Mouse (Mus musculus): ENCODE data around the gene E2f4. TPM values are rescaled to one million over a fixed set of nuclear protein-coding genes. Genes with fewer than 3 reads are reported as not detected.

E2f4 gene
- 152 and 167 TPM in 2 replicates for polyA plus RNA-seq (2015; fragmentation: Nextera tagmentation; extraction: Ambion mirVana)

DNA sequence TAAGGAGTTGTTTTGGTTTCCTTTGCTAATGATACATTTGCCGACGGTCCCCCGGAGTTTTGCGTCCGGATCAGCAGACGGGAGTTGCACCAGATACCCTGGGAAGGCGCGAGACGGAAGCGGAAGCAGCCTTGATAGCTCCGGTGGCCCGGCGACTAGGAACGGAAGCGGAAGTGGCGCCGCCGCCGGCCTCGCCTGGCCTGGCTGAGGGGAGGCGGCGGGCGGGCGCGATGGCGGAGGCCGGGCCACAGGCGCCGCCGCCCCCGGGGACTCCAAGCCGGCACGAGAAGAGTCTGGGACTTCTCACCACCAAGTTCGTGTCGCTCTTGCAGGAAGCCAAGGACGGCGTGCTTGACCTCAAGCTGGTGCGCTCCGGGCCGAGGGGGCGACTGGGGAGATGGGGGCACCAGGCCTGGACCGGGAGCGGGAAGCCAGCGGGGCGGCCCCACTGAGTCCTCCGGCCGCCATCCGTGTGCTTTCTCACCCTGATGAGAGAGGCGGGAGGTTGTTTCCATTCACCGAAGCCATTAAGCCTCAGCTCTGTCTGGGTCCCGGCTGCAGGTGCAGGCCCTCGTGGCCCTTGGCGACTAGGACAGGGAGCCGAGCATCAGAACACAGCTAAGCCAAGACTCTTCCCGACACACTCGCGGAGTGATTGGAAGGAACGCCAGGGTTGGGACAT, at the start of gene E2f4:
Gene E2f4 (plus strand): TSS at position 153 of the 682 bp plus-strand sequence.

DNA sequence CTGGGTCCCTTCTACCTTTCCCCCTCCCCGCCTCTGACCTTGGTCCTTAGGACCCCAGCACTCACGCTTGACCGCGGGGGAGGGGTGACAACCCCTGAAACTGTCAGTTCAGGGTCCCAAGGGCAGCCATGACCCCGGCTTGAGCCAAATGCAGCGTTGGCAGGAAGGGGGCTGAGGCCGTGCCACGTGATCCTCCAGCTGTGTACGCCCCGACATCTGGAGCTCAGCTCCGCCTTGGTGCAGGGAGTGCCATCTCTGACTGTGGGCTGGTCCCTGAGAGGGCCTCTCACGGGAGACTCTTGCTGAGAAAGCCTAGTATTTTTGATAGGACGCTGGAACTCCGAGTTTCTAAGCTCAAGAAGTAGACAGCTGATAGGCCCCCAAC, 42.5 kb upstream of the E2f4 start, which contains the start of gene B3gnt9:
Gene B3gnt9 (minus strand): TSS at position 188 of the 385 bp plus-strand sequence.

GRCm38 (mm10) chr8:105264024-105264982, 33.2 kb upstream of the E2f4 start, which contains the start of the genes Tradd and Fbxl8:
TSS of gene Tradd (minus strand) at chr8:105264609.
TSS of gene Fbxl8 (plus strand) at chr8:105264648.

GRCm38 (mm10) chr8:105269461-105269947, 28.0 kb upstream of the E2f4 start, which contains the start of gene Hsf4:
TSS of gene Hsf4 (plus strand) at chr8:105269801.

GRCm38 (mm10) chr8:105275840-105276239, 21.6 kb upstream of the E2f4 start, which contains the start of gene Nol3:
TSS of gene Nol3 (plus strand) at chr8:105276140.

GRCm38 (mm10) chr8:105289805-105290460, 7.5 kb upstream of the E2f4 start, which contains the start of gene 4931428F04Rik:
TSS of gene 4931428F04Rik (minus strand) at chr8:105289864.

DNA sequence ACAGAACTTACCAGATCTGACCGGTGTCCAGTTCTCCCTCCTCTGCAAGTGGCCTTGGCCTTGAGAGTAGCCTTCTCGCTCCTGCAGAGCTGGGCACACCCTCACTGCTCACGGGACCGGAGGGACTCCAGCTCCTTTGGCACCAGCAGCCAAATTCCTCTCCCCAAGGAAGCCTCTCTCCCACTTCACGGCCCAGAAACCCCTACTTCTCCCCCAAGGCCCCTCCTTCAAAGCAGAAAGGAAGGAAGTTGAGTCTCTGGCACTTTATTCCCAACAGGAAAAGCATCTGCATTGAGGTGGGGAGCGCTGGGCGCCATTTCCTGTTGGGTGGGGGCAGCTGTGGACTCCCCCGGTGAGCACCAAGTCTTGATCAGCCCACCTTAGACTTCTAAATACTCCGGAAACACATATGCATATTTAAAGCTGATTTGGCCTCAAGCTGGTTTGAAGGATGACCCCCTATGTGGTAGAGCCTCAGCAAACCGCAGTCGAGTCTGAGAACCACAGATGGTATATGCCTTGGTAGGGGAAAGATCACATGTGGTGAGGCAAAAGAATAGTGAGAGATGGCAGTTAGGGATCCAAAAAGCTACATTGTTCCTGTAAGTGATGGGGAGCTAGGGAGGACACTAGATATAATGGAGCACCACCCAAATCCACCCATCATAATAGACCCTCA, 1.4 kb upstream of the E2f4 start, which contains the start of gene Exoc3l:
Gene Exoc3l (minus strand): TSS at position 207 of the 679 bp plus-strand sequence.

GRCm38 (mm10) chr8:105305211-105306145, 8.0 kb downstream of the E2f4 start, which contains the start of gene Elmo3:
TSS of gene Elmo3 (plus strand) at chr8:105305601.

GRCm38 (mm10) chr8:105326141-105326672, 28.7 kb downstream of the E2f4 start, which contains the start of the genes Lrrc29 and Tmem208:
TSS of gene Lrrc29 (minus strand) at chr8:105326278.
TSS of gene Tmem208 (plus strand) at chr8:105326354.

DNA sequence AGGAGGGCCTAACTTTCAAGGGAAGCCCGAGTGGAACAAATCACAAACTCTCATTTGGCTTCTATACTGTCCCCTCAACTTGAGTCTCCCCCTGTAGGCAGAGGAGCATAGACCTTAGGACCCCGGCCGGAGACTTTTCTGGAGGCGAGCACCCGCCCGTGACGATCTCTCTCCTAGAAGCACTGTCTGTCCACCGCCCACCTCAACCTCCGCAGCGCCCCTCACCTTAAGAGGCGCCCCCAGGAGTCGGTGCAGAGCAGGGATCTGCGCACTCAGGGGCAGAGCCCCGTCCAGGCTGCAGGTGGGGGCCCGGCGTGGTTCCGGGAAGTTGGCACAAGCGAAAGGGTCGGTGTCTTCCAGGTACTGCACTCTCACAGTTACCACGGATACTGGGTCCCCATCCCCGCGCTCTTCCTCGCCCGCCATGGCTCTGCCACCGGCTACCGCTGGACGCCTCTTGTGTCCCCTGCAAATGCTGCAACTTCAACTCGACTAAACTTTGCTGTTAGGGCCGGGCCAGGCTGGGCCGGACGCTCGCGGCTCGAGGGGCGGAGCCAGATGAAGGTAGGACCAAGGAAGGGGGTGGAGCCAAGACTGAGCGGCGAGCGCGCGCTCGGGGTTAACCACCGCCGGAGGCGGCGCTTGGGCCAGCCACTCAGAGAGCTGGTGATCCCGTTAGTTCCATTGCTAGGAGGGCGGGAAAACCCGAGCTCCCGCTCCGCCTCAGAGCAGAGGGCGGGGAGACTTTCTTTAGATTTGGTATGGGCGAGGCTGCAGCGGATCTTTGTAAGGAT, 50.2 kb downstream of the E2f4 start, which contains the start of gene Fhod1:
Gene Fhod1 (minus strand): TSS at position 526 of the 794 bp plus-strand sequence.

DNA sequence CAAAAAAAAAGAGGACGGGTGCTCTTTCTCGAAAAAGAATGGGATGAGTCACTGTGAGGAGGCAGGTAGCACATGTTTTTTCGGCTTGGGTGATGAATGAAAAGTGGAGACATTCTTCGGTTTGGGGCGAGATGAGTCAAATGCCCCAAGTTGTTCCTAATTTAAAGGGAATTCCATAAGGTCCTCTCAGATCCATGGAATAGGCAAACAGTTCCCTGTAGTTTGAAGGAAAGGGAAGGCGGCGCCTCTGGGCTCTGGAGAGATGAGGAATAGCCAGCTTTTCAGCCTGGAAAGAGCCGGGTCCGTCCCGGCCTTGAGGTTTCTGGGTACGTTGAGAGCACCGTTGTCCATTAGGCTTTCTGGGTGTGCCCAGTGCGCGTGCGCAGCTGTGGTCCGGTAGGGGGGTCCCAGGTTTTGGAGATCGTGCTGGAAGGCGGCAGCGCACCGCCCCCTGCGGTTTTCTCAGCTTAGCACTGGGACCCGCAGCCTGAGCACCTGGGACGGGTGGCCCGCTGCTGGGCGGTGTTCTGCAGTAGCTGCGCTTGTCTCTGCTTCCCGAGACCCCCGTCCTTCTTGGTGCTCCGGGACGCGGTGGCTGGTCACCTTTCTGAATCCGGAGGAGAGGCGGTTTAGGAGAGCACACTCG, 51.1 kb downstream of the E2f4 start, which contains the start of gene Slc9a5:
Gene Slc9a5 (plus strand): TSS at position 394 of the 646 bp plus-strand sequence.

MicroRNAs encoded within 50 kb of the gene (microRNA counts, 519-probe panel; counts per million panel counts)
- microRNA mmu-miR-328: 88.3 counts per million

Other genes starting within 250 kb of the E2f4 start
- gene Ces3a, start 249.1 kb upstream of the E2f4 start, polyA plus RNA-seq (2015; fragmentation: Nextera tagmentation; extraction: Ambion mirVana): 0.17 TPM in 1 of 2 replicates, not detected in the other
- gene Ces3b, start 213.9 kb upstream of the E2f4 start, polyA plus RNA-seq (2015; fragmentation: Nextera tagmentation; extraction: Ambion mirVana): not detected in 2 replicates
- gene Ces4a, start 165.9 kb upstream of the E2f4 start, polyA plus RNA-seq (2015; fragmentation: Nextera tagmentation; extraction: Ambion mirVana): not detected in 2 replicates
- gene Cbfb, start 127.0 kb upstream of the E2f4 start, polyA plus RNA-seq (2015; fragmentation: Nextera tagmentation; extraction: Ambion mirVana): 21.4 and 26.8 TPM in 2 replicates
- gene D230025D16Rik, start 72.5 kb upstream of the E2f4 start, polyA plus RNA-seq (2015; fragmentation: Nextera tagmentation; extraction: Ambion mirVana): 15.8 and 16.8 TPM in 2 replicates
- 10.5 and 11.8 TPM in 2 replicates for gene B3gnt9, start 42.5 kb upstream of the E2f4 start, polyA plus RNA-seq (2015; fragmentation: Nextera tagmentation; extraction: Ambion mirVana)
- 22.9 and 26.6 TPM in 2 replicates for gene Tradd, start 33.1 kb upstream of the E2f4 start, polyA plus RNA-seq (2015; fragmentation: Nextera tagmentation; extraction: Ambion mirVana)
- gene Fbxl8, start 33.0 kb upstream of the E2f4 start, polyA plus RNA-seq (2015; fragmentation: Nextera tagmentation; extraction: Ambion mirVana): 2.6 and 3.6 TPM in 2 replicates
- 0.12 and 0.21 TPM in 2 replicates for gene Hsf4, start 27.9 kb upstream of the E2f4 start, polyA plus RNA-seq (2015; fragmentation: Nextera tagmentation; extraction: Ambion mirVana)
- 0.14 and 0.45 TPM in 2 replicates for gene Nol3, start 21.5 kb upstream of the E2f4 start, polyA plus RNA-seq (2015; fragmentation: Nextera tagmentation; extraction: Ambion mirVana)
- 1.3 and 1.7 TPM in 2 replicates for gene 4931428F04Rik, start 7.8 kb upstream of the E2f4 start, polyA plus RNA-seq (2015; fragmentation: Nextera tagmentation; extraction: Ambion mirVana)
- 15.2 and 18.2 TPM in 2 replicates for gene Exoc3l, start 1.6 kb upstream of the E2f4 start, polyA plus RNA-seq (2015; fragmentation: Nextera tagmentation; extraction: Ambion mirVana)
- 2.6 and 3.1 TPM in 2 replicates for gene Elmo3, start 7.9 kb downstream of the E2f4 start, polyA plus RNA-seq (2015; fragmentation: Nextera tagmentation; extraction: Ambion mirVana)
- 11.9 and 15.2 TPM in 2 replicates for gene Lrrc29, start 28.6 kb downstream of the E2f4 start, polyA plus RNA-seq (2015; fragmentation: Nextera tagmentation; extraction: Ambion mirVana)
- gene Tmem208, start 28.7 kb downstream of the E2f4 start, polyA plus RNA-seq (2015; fragmentation: Nextera tagmentation; extraction: Ambion mirVana): 125 and 129 TPM in 2 replicates
- 4.2 and 4.6 TPM in 2 replicates for gene Fhod1, start 50.3 kb downstream of the E2f4 start, polyA plus RNA-seq (2015; fragmentation: Nextera tagmentation; extraction: Ambion mirVana)
- 0.69 and 0.89 TPM in 2 replicates for gene Slc9a5, start 51.2 kb downstream of the E2f4 start, polyA plus RNA-seq (2015; fragmentation: Nextera tagmentation; extraction: Ambion mirVana)
- gene Plekhg4, start 75.6 kb downstream of the E2f4 start, polyA plus RNA-seq (2015; fragmentation: Nextera tagmentation; extraction: Ambion mirVana): 0.11 and 0.12 TPM in 2 replicates
- gene Kctd19, start 115.8 kb downstream of the E2f4 start, polyA plus RNA-seq (2015; fragmentation: Nextera tagmentation; extraction: Ambion mirVana): 0.15 TPM in 1 of 2 replicates, not detected in the other
- gene Lrrc36, start 115.9 kb downstream of the E2f4 start, polyA plus RNA-seq (2015; fragmentation: Nextera tagmentation; extraction: Ambion mirVana): 0.25 and 0.44 TPM in 2 replicates
- gene Tppp3, start 173.9 kb downstream of the E2f4 start, polyA plus RNA-seq (2015; fragmentation: Nextera tagmentation; extraction: Ambion mirVana): 6.6 and 9.6 TPM in 2 replicates
- gene Zdhhc1, start 199.2 kb downstream of the E2f4 start, polyA plus RNA-seq (2015; fragmentation: Nextera tagmentation; extraction: Ambion mirVana): 6.8 and 10.3 TPM in 2 replicates
- 1.1 and 2.4 TPM in 2 replicates for gene Hsd11b2, start 221.1 kb downstream of the E2f4 start, polyA plus RNA-seq (2015; fragmentation: Nextera tagmentation; extraction: Ambion mirVana)